8 mouse cellular contexts compared by ENCODE assay signal in genomic region chr6:83541756-83542456, GRCm38 (mm10). TPM values are rescaled to one million over a fixed set of nuclear protein-coding genes. Genes with fewer than 3 reads are reported as not detected.
A peak's percentile ranks its signal among the peaks of the same experiment; 100 is the strongest.
DNase-seq lines count a peak whose midpoint lies in the region; ATAC-seq and TF ChIP-seq lines count a peak whose summit lies in the region.

No protein-coding gene starts in this region.

- no peak for TF ChIP-seq CTCF in lung, adult 2 months (IDR thresholded peaks at IDR 0.05; ENCODE audit: insufficient read depth, low read length)

- peaks cover 7% of the 10 kb centered on the region; the same call in 1 of the 2 replicates for H3K36me3 ChIP-seq in lung, embryonic 15.5 days
- H3K36me3 ChIP-seq in limb, embryonic 15.5 days: peaks cover 19% of the 10 kb centered on the region

- no peak overlapping the region for H3K4me3 ChIP-seq in lung, embryonic 15.5 days
- H3K4me3 ChIP-seq in lung, adult 2 months (replicated peaks; ENCODE audit: extremely low read depth, low read depth, low read length): no peak overlapping the region
- no peak overlapping the region for H3K4me3 ChIP-seq in limb, embryonic 15.5 days

- H3K4me1 ChIP-seq in lung, embryonic 15.5 days: peaks cover 16% of the 10 kb centered on the region
- H3K4me1 ChIP-seq in lung, adult 2 months (ENCODE audit: control insufficient read depth, insufficient read depth, low read length): no peaks in the 10 kb centered on the region; the same call in 1 of the 2 replicates
- H3K4me1 ChIP-seq in limb, embryonic 15.5 days: peaks cover 15% of the 10 kb centered on the region

- H3K4me2 ChIP-seq in lung, embryonic 15.5 days: no peak overlapping the region
- no peak overlapping the region for H3K4me2 ChIP-seq in limb, embryonic 15.5 days

- 56% methylated on average over 11 of the region's 11 CpGs for WGBS in lung, embryonic 15.5 days
- WGBS in lung, adult 2 months: 52% methylated on average over 11 of the region's 11 CpGs
- 55% methylated on average over 11 of the region's 11 CpGs for WGBS in limb, embryonic 15.5 days

- no peak for TF ChIP-seq POLR2A in lung, adult 2 months (IDR thresholded peaks at IDR 0.05; ENCODE audit: borderline replicate concordance, extremely low read depth, low read depth, low read length)

- ATAC-seq in lung, embryonic 15.5 days (ENCODE audit: borderline replicate concordance, extremely low read depth, low FRiP score, low TSS enrichment): peak; percentile 64; the same call in 1 of the 2 replicates
- peak; percentile 64 for ATAC-seq in limb, embryonic 15.5 days (ENCODE audit: insufficient number of reproducible peaks, low FRiP score, low TSS enrichment, low read depth)

- no peak for DNase-seq in lung, adult 2 months
- peak; percentile 47 to 58 for DNase-seq in cerebellum, postnatal 10 days
- DNase-seq in heart, adult 8-10 months (ENCODE audit: low spot score): peak; percentile 26
- DNase-seq in adrenal gland, adult 18-20 months (ENCODE audit: low spot score in 2 of 2): no peak
- DNase-seq in embryo, embryonic 11 days: no peak
- no peak for DNase-seq in urinary bladder, adult 18-20 months (ENCODE audit: low spot score in 2 of 2)

- H3K27me3 ChIP-seq in lung, embryonic 15.5 days: no peaks in the 10 kb centered on the region
- H3K27me3 ChIP-seq in limb, embryonic 15.5 days: no peaks in the 10 kb centered on the region

- peak overlapping the region; percentile 86 for H3K27ac ChIP-seq in lung, embryonic 15.5 days
- peak overlapping the region; percentile 80 for H3K27ac ChIP-seq in limb, embryonic 15.5 days

- no peak overlapping the region for H3K9ac ChIP-seq in lung, embryonic 15.5 days
- no peak overlapping the region for H3K9ac ChIP-seq in limb, embryonic 15.5 days

- H3K9me3 ChIP-seq in lung, embryonic 15.5 days: no peaks in the 10 kb centered on the region
- H3K9me3 ChIP-seq in limb, embryonic 15.5 days: no peaks in the 10 kb centered on the region

RNA-seq across cellular contexts. Expression of gene Actg2, which starts 5.8 kb away (rescaled TPM):
- polyA plus RNA-seq in lung, embryonic 15.5 days (2015; fragmentation: Nextera tagmentation; extraction: Ambion mirVana): 172 and 210 TPM in 2 replicates
- polyA plus RNA-seq in lung, adult 2 months (2012; rRNA removed): 64.6 and 108 TPM in 2 replicates
- 1 to 10 TPM in 2 of 4 experiments, under 1 TPM in 2; 0.33 to 1.6 (median 0.89) TPM for total RNA-seq in heart, adult 8-10 months (2022)
- 9.5 and 12.7 TPM in 2 replicates for polyA plus RNA-seq in limb, embryonic 15.5 days (2015; fragmentation: Nextera tagmentation; extraction: Ambion mirVana)
- total RNA-seq in adrenal gland, adult 18-20 months (2021): under 1 TPM; 0.38 to 0.53 TPM

RNA-seq across cellular contexts. Expression of gene Stambp, which starts 30.6 kb away (rescaled TPM):
- 21.0 and 23.3 TPM in 2 replicates for polyA plus RNA-seq in lung, embryonic 15.5 days (2015; fragmentation: Nextera tagmentation; extraction: Ambion mirVana)
- 10.7 and 14.0 TPM in 2 replicates for polyA plus RNA-seq in lung, adult 2 months (2012; rRNA removed)
- 10 to 100 TPM; 11.4 to 14.9 (median 12.9) TPM for total RNA-seq in heart, adult 8-10 months (2022)
- 30.8 and 34.2 TPM in 2 replicates for polyA plus RNA-seq in limb, embryonic 15.5 days (2015; fragmentation: Nextera tagmentation; extraction: Ambion mirVana)
- total RNA-seq in adrenal gland, adult 18-20 months (2021): 10 to 100 TPM; 20.6 to 21.8 TPM

RNA-seq across cellular contexts. Expression of gene Dguok, which starts 35.1 kb away (rescaled TPM):
- polyA plus RNA-seq in lung, embryonic 15.5 days (2015; fragmentation: Nextera tagmentation; extraction: Ambion mirVana): 78.5 and 80.3 TPM in 2 replicates
- 54.9 and 55.5 TPM in 2 replicates for polyA plus RNA-seq in lung, adult 2 months (2012; rRNA removed)
- total RNA-seq in heart, adult 8-10 months (2022): 10 to 100 TPM; 32.7 to 37.1 (median 34.4) TPM
- 86.6 and 88.6 TPM in 2 replicates for polyA plus RNA-seq in limb, embryonic 15.5 days (2015; fragmentation: Nextera tagmentation; extraction: Ambion mirVana)
- 10 to 100 TPM; 36.7 to 38.4 TPM for total RNA-seq in adrenal gland, adult 18-20 months (2021)

Comparison
In these comparisons a context has a peak if more than half of its experiments do, and no peak if none do; other contexts are left out.
1. DNase-seq: peak in cerebellum, postnatal 10 days (2 of 2) and heart, adult 8-10 months (single experiment); none in lung, adult 2 months (single experiment), adrenal gland, adult 18-20 months (0 of 2), embryo, embryonic 11 days (single experiment) and urinary bladder, adult 18-20 months (0 of 2).